Mouse (Mus musculus) lung, postnatal 14 days (tissue): ENCODE measurements around the gene Srgap3.
A peak's percentile ranks its signal among the peaks of the same experiment; 100 is the strongest.

ENCODE experiments used
- DNase-seq: peaks from one replicate; pipeline ENCODE4 v3.0.0; 2021

Gene Srgap3

GRCm38 (mm10) chr6:112949220-112949619 is 2.2 kb upstream of the Srgap3 start:
- no peak for DNase-seq

DNA sequence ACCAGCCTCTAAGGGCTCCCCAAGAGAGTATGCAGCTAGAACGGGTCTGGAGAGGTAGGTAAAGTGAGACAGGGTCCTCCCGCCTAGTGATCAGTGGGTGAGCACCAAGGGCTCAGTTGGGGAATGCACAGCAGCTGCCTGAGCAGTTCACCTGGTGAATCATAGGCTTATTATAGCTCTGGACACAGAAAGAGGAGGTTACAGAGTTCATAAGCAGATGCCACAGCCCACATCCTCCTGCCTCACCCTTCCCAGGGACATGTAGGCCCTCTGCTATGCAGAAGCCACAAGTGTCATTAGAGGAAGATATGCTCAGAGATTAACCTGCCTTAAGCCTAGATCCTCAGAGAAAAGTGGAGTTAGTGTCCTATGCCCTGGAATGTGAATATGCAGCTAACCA is 1.4 kb upstream of the Srgap3 start:
- DNase-seq: no peak

- no peak for DNase-seq
Observed at GRCm38 (mm10) chr6:112946021-112946811, 850 bp downstream of the Srgap3 start.

GRCm38 (mm10) chr6:112945181-112945751 is 1.8 kb downstream of the Srgap3 start:
- DNase-seq: no peak

DNA sequence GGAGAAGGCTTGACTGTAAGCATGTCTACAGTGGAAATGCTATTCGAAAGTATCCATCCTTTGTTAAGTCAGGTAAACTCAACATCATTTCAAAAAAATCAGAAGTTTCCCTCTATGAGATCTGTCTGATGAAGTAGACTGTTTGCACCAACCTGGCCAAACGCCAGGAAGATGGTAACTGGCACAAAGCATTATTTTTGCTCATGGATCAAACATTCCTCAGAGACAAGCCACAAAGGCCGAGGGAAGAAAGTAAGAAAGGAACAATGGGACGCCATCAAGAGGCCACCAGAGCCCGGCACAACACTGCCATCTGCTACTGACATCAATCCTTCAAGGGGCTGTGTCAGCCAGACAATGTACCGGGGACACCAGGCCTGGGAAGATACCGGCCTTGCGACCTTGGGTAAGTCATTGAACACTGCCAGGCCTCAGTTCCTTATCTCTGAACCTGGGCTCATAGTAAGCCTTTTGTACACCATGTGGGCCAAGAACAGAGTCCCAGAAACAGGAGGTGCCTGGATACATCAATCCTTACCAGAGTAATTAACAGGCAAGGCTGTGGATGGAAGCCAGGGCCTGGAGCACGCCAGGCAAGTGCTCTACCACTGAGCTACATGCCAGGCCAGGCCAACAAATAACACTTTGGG is 3.3 kb downstream of the Srgap3 start:
- DNase-seq: no peak

DNA sequence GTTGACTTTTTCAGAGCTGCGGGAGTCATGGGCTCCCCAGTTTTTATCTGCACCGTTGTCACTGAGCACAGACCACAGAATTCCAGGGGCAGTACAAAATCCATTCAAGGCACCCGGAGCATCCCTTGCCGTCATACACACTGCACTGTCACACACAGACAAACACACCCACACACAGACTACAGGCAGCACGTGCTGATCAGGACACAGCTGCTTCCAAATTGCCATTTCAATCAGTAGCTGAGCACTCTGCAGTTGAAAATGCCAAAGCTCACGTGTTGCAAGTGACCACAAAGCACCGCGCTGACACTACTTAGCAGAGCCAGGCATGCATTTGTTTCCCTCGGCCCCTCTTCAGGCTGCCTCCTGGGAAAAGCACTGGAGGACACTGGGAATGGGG is 7.8 kb downstream of the Srgap3 start:
- no peak for DNase-seq

DNA sequence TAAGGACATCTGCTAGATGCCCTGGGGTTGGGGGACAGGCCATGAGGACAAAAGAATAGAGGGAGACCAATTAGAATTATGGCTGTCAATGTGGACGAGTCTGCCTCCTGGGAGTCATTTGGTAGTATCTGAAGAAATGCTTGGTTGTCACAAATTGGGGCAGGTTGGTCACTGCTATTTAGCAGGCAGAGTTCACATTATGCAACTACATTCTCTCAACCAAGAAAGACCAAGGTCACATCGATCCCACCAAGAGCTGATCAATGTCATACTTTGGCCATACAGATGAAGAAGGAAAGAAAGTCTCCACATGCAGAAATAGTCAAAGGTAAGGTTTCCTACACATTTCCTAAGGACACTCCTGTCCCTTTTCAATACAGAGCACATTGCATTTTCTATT is 9.3 kb downstream of the Srgap3 start:
- no peak for DNase-seq

DNA sequence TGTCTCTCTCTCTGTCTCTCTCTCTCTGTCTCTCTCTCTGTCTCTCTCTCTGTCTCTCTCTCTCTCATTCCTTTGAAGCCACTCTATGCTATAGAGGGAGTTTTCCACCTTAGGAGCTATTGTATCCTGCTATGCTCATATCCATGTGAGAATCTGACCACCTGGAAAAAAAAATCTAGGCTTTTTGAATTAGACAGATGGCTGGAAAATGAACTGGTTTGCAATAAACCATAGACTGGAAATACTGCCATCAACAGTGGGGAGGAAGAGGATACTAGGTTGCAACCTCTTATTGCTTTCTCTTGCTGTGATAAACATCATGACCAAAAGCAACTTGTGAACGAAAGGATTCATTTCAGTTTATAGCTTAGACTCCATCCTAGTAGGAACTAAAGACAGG is 12.6 kb downstream of the Srgap3 start:
- no peak for DNase-seq

- DNase-seq: no peak
Observed at GRCm38 (mm10) chr6:112932611-112933010, 14.5 kb downstream of the Srgap3 start.

DNA sequence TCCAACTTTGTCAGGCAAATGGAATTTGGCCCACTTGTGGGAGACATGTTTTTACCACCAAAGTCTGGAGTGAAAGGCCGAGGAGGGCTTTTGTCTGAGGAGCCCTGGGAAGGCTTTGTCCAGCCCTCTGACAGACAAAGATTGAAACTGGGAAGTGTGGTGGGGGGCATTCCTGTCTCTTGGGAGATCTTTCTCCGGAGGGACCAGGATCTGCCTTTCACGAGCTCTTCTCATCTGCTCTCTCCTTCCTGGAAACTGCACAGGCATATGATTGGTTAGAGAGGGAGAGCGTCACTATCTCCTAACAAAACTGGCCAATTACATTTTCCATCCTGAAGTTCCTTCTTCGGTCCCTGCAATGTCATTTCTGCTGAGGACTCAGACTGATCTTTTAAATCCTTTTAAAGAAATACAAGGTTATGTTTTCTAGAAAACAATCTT is 17.0 kb downstream of the Srgap3 start:
- no peak for DNase-seq

GRCm38 (mm10) chr6:112929291-112929984 is 17.6 kb downstream of the Srgap3 start:
- DNase-seq: no peak

- no peak for DNase-seq
Observed at GRCm38 (mm10) chr6:112928841-112929240, 18.2 kb downstream of the Srgap3 start.

GRCm38 (mm10) chr6:112927341-112927740 is 19.7 kb downstream of the Srgap3 start:
- no peak for DNase-seq

GRCm38 (mm10) chr6:112926011-112926410 is 21.1 kb downstream of the Srgap3 start:
- DNase-seq: no peak

GRCm38 (mm10) chr6:112925234-112925975 is 21.7 kb downstream of the Srgap3 start:
- peak; percentile 20 for DNase-seq

GRCm38 (mm10) chr6:112924606-112925141 is 22.4 kb downstream of the Srgap3 start:
- no peak for DNase-seq

- DNase-seq: no peak
Observed at GRCm38 (mm10) chr6:112920619-112921195, 26.4 kb downstream of the Srgap3 start.

DNA sequence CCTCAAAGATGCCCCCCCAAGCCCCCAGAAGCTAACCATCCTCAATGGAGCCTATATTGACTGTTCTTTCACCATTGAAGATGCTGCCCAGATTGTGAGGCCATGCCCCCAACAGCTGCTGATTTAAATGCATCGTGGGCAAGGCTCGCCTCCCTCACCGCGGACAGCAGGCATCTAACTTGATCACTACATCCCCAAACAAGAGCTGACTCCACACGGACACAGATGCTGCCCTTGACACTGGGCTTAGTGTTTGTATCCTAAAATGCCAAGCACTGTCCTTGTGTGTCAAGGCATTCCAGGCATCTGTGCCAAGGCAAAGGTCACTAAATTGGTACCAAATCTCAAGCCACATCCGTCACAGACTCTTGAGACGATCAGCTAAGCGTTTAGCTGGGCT is 29.3 kb downstream of the Srgap3 start:
- no peak for DNase-seq

DNA sequence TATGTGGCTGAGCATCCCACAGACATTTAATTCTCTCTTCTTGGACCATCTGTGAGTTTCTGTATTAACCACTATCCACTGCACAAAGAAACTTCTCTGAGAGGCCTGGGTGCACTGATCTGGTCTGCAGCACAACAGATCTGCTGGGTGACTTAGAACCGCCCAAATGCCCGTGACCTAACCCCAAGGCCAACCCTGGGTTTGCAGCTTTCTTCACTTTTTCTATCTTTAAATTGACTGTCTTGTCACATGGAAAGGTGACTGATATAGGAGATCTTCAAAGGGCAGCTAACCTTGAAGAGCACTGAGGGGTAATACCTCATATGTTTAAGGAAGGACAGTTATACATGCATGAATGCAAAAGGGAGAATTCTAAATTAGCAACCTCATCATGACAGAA is 30.8 kb downstream of the Srgap3 start:
- no peak for DNase-seq

GRCm38 (mm10) chr6:112912552-112912951 is 34.5 kb downstream of the Srgap3 start:
- DNase-seq: no peak

- no peak for DNase-seq
Observed at GRCm38 (mm10) chr6:112909711-112910110, 37.4 kb downstream of the Srgap3 start.
